Mouse (Mus musculus) activated CD4-positive, CD25-positive, alpha-beta regulatory T cell, adult 4 months (primary cell): ENCODE results near the gene Polr2a. TPM values are rescaled to one million over a fixed set of nuclear protein-coding genes. Genes with fewer than 3 reads are reported as not detected.
"Not testable (repeated sequence)": the region's sequence is repeated elsewhere in the genome, so short reads cannot be mapped to it uniquely, and the experiment has no call there.

Experiments used
- ATAC-seq: one replicate; pipeline ENCODE4 v1.8.0; 2017
- polyA plus RNA-seq, 2 experiments: library from polyadenylated mRNA; unstranded; fragments of 100-300 nt; shearing (Covaris generic); gene quantifications; one replicate each; pipeline ENCODE4 v1.2.1; 2017

The Polr2a gene
- polyA plus RNA-seq, 2 experiments from 2014 or later = 24.0 to 28.8 TPM

DNA sequence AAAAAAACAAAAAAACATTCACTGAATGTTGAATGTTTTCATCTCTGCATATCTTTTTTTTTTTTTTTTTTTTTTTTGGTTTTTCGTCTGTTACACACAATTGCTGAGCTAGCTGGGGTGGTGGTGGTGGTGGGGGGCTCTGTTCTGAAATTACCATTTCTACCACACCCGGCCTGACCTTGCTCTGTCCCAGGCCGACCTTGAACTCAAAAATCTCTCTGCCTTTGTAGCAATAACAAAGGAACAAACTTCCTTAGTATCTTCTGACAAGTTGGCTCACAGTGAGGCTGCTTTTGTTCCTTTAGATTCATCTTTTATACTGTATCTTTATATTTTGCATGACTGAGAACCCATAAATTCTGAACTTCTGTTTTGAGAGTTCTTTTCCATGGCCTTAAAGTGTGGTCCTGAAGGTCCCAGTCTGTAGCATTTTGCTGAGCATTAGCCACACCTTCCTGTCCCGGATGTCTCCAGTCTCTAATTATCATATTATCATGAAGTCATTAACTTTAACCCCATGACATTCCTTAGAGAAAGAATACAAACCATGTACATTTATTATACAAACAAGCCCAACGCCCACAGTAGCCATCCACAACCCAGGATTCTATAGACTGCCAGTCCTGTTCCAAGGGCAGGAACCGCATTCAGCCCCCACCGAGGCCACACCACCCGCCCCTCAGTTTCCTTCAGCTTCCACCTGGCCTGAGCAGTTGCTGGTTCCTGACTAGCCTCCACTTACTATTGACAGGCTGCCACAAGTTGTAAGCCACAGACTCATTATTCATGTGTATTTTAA lies 54.4 kb downstream of the Polr2a start:
- ATAC-seq = no peak

DNA sequence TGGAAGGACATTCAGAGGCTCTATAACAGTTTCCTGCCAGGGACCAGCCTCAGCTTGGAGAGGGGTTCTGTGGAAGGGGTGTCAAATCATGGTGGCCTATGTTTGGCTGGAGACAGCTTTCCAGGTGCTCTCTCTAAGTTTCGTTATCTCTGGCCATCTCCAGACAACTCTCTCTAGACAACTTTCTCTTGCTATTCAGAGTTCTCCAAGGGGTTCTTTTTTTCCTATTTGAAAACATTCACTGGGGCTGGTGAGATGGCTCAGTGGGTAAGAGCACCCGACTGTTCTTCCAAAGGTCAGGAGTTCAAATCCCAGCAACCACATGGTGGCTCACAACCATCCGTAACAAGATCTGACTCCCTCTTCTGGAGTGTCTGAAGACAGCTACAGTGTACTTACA lies 55.1 kb downstream of the Polr2a start:
- not testable (repeated sequence) for ATAC-seq

DNA sequence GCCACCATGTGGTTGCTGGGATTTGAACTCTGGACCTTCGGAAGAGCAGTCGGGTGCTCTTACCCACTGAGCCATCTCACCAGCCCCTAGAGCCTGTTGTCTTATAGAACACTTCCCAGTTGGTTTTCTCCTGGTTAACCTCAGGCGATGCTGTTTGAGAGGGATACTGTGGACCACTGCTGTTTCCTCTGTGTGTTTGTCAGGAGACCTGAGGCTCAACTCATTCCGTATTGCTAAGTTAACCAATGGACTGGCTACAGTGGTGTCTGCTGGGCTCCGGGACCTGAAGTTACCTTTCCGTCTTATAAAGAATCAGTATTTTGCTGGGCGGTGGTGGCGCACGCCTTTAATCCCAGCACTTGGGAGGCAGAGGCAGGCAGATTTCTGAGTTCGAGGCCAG lies 55.6 kb downstream of the Polr2a start:
- not testable (repeated sequence) for ATAC-seq

DNA sequence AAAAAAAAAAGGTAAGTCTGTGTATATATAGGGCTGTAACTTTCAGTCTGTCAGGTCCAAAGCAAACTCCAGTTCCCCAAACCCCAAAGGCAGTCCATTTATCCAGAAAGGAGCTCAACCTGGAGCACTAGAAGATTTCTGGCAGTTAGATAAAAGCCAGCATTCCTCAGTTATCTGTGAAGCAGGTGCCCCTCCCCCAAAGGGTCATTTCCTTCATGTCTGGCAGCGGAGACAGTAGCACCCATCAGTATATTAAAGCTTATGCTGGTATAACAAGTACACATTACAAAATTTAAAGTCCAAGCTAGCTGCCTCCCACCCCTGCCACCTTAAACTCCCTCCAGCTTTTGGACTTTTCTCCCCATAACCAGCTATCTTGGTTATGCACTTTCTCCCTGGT lies 58.8 kb downstream of the Polr2a start:
- ATAC-seq = no peak

DNA sequence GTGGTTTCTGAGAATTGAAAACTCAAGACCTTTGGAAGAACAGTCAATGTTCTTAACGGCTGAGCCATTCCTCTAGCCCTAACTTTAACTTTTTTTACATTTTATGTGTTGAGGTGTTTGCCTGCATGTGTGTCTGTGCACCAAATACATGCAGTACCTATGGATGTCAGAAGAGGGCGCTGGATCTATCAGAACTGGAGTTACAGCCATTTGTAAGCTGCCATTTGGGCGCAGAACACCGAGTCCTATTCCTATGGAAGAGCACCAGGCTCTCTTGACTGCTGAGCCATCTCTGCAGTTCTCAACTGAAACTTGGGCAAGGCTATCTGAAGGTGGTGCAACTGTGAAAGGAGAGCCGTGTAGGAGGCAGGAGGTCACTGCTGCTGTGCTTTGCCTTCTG lies 59.9 kb downstream of the Polr2a start:
- no peak for ATAC-seq

DNA sequence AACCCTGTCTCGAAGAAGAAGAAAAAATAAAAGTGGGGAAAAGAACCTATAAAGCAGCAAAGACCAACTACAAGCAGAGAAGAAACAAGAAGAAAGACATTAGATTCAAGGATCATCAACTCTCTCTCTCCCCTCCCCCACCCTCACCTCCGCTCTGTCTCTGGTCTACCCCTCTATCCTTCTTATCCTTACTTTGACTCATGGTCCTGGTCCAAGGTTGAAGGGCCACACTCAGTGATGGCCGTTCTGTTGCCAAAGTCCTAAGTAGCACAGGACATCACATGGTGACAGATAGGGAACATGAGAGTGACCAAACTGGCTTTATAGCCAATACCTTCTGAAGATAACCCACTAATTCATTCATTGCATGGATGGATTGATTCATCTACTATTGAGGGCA lies 61.0 kb downstream of the Polr2a start:
- no peak for ATAC-seq

DNA sequence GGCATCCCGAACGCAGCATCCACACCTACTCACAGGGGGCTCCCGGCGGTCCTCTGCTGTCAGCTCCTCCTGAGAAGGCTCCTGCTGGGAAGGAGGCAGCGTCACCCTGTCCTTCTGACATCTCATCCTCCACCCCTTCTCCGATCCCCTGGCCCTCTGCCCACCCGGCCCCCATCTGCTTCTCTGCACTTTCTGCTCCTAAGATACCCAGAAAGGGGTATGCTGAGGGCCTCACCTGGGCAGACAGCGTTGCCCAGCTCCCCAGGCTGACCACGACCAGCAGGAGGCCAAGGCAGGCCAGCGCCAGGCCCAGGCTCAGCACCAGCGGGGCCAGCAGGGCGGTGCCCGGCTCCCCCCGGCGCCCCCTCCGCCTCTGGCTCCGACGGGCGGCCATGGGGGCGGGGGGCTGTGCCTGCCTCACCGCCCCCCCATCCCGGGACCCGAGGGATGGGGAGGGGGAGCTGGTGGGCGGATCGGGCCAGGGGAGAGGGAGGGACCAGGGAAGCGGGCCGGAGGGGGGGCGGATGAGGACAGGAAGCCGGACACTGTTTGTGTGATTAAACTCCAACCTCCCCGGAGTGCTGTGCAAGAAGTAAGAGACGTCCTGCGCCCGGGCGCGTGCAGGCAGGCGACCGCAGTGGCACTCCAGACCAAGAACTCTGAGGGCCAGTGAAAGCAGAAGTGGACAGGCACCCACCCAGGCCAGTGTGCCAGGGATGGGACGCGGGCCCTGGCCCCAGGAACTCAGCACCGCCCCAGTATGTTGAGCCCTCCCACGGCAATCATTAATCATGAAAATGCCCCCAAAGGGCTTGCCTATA lies 62.9 kb downstream of the Polr2a start, which contains the start of the genes Tnfsf12 and Tnfsfm13:
Gene Tnfsf12, minus strand, starts transcription at position 489 of the 821 bp plus-strand sequence.
Gene Tnfsfm13, minus strand, starts transcription at position 738 of the 821 bp plus-strand sequence.
- ATAC-seq = no peak

DNA sequence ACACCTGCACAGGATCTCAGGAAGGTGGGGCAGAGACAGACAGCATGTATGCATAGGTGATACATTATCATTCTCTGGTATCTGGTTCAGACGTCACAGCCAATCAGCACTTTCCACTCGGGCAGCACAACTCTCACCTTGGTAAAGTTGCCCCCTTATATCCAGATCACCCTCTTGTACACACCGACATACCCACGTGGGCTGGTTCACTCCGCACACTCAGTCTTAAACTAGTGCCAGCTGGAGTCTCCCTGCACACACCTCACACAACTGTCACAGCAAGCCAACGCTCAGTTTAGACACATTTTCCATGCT lies 63.4 kb downstream of the Polr2a start:
- no peak for ATAC-seq

DNA sequence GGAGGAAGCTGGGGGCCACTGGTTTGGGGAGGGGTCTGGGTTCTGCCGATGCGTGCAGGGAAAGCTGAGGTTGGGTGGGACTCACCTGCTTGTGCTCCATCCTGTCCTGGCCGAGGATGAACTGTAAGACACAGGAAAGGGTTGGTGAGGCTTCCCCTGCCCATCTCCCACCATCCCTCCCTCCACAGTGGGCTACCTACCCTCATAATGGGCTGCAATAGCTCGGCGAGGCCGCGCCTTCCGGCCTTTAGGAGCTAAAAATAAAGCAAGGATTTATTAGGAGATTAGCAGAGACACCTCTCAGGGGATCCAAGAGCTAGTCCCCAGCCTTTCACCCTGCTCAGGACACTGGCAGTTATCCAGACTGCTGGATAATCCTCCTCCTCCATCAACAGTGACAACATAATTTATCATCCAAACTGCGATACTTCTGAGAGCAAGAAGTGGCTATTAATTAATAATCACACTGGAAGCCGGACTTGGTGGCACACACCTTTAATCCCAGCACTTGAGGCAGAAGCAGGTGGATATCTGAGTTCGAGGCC lies 64.9 kb downstream of the Polr2a start:
- no peak for ATAC-seq

DNA sequence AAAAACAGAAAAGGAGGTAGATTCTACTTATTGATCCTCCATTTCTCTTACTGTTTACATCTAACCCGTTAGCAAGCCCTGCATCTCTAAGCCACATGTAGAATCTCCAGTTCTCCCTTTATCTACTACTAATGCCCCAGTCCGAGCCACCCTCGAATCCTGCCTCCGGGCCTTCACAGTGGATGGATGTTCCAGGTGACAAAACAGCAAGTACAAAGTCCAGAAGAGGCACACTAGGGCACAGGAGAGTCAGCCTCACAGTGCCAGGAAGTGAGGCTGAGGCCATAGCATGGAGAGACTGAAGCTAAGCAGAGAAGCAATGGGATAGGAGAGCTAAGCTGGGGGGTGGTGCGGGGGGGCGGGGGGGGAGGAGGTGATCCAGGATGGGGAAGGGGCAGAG lies 65.6 kb downstream of the Polr2a start:
- no peak for ATAC-seq

DNA sequence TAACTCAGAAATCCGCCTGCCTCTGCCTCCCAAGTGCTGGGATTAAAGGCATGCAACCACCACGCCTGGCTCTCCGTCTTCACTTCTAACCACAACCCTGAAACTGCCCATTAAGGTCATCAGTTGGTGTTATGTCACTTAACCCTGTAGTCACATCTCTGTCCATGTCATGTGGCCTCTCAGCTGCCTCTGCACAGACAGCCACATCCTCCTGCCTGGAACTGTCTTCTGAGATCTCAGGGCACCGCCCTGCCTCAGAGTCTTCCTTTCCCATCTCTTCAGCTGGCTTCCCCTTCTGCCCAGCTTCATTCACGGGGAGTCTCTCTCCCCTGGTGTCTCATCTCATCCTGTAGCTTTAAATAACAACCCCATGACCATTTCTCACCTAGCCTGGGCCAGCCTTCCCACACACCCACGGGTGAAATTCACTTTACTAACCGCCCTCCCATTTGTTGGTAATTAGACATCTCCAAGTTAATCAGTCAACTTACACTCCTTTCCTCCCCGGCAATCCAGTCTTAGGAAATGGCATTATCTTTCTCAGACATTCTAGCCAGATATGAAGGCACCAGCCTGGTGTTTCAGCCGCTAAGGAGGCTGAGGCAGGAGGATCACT lies 66.1 kb downstream of the Polr2a start:
- ATAC-seq = no peak

DNA sequence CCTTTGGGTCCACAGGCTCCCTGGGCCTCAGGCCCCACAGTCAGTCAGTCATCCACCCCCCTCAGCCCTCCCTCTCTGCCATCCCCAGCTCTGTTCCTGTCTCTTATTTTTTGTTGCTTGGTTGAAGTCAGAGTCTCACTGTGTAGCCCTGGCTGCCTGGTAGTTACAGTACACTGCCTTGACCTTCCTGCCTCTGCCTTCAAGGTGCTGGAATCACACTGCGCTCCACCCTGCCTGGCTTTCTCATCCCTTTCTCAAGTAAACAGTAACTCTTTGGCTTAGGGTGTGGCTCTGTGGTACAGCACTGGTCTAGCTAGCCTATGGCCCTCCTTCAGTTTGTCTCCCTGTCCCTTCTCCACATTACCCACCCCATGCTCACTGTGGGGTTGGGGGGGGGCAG lies 68.5 kb downstream of the Polr2a start:
- ATAC-seq = no peak

DNA sequence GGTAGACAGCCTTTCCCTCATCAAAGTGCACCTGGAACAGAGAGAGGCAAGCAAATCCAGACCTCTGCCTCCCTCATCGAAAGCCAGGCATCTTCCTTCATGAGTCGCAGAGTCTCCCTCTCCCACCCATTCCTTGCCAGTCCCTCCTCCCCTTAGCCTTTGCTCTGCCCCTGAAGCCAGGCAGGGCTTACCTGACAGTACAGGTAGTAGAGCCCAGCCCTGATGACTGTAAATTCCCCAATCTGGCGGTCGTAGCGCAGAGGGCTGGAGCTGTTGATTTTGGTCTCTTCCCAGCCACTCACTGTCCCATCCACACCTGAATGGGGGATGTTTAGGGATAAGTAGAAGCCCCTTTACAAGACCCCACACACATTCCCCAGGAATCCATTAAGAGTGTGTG lies 71.4 kb downstream of the Polr2a start:
- no peak for ATAC-seq

DNA sequence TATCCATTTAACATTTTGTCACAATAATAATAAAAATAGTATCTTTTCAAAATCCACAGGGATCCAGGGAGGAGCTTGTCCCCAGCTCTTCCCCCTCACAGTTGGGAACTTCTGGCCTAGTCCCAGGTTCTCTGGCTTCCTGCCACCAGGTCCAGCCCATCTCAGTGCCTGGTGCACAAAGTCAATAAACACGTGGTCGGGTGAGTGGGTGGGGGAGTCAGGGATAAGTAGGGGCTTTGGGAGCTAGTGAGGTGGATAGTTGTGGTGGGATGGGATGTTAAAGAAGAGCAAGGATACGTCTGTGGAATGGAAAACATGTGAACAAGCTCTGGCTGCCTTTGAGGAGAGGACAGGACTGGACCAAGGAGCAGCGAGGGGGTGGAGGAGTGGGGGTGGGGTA lies 72.1 kb downstream of the Polr2a start:
- no peak for ATAC-seq

DNA sequence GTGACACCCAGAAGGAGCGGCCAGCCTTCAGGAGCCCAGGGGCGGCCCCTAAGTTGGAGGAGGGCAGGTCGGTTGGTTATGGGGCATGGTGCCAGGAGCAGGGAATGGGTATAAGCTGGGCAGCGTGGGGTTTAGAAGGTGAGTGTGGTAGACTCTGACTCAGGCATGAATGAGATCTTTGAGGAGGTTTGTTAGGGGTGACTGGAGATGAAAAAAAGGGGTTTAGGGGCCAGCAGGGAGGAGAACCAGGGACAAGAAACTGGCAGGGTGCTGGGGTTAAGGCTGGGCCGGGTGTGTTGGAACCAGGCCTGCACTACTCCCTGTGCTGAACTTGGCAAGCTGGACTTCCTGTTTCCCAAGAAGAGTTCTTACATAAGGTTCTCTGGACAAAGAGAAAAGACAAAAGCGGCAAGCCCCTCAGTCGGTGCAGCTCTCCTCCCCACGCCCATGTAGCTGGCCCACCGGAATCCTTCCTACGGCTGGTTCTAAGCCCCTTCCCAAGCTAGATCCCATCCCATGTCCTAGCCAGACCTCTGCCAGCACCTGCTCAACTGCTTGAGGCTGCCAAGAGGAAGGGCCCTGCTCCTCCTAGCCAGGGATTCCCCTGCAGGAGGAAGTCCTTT lies 72.8 kb downstream of the Polr2a start, which contains the start of gene Tnfsf13:
Gene Tnfsf13, minus strand, starts transcription at position 259 of the 623 bp plus-strand sequence.
- no peak for ATAC-seq

DNA sequence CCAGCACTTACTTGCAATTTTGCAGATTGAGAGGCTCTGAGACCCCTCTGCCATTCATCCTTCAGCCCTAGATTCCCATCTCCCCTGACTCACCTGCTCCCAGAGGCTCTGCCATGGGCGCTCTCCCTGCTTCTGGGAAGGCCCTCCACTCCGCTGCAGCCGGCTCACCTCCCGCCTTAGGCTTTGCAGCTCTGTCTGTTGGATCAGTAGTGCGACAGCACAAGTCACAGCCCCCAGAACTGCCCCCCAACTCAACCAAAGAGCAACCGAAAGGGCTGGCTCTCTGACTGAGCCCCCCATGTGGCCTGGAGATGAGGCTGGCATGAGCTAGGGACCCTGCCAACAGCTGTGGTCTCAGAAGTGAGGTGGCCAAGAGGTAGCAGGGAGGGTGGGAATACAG lies 73.5 kb downstream of the Polr2a start:
- no peak for ATAC-seq

DNA sequence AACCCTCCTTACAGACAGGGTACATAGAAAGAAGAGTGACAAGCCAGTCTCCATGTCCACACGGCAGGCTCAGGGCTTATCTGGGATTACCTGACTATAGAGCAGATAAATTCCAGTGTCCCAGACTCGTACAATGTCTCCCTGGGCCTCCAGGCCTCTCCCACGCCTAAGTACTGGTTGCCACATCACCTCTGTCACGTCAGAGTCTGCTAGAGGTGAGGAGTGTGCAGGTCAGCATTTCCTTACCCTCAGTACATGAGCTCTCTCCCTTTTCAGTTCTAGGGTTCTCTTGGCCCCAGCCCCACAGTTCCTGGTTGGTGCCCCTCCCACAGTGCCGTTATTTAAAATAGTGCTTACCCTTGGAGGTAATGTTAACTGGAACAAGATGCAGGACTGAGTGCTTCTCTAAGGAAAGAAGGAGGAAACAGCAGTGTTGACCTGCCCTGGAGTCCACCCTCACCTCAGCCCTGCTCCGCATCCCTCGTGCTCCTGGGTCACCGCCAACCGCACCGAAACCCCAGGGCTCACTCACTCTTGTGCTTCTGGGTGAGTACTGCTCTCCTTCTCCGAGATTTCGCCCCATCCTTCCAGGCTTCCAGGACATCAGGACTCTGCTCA lies 74.2 kb downstream of the Polr2a start:
- ATAC-seq = no peak

Other genes starting within 250 kb of the Polr2a start
- gene Dnah2, start 209.5 kb downstream of the Polr2a start, polyA plus RNA-seq = under 1 TPM in 1 of 2 experiments, not detected in 1; 0.19 TPM
- gene Efnb3, start 198.4 kb downstream of the Polr2a start, polyA plus RNA-seq = under 1 TPM in 1 of 2 experiments, not detected in 1; 0.17 TPM
- 10 to 100 TPM; 25.6 to 27.6 TPM for gene Wrap53, start 178.4 kb downstream of the Polr2a start, polyA plus RNA-seq
- gene Trp53, start 178.3 kb downstream of the Polr2a start, polyA plus RNA-seq = 100 to 1,000 TPM; 231 to 302 TPM
- under 1 TPM in 1 of 2 experiments, not detected in 1; 0.46 TPM for gene Atp1b2, start 152.7 kb downstream of the Polr2a start, polyA plus RNA-seq
- not detected for gene Shbg, start 140.7 kb downstream of the Polr2a start, polyA plus RNA-seq
- not detected for gene Sat2, start 136.6 kb downstream of the Polr2a start, polyA plus RNA-seq
- gene Fxr2, start 125.6 kb downstream of the Polr2a start, polyA plus RNA-seq = 1 to 10 TPM; 6.5 to 7.1 TPM
- not detected for gene Sox15, start 103.3 kb downstream of the Polr2a start, polyA plus RNA-seq
- 10 to 100 TPM; 41.3 to 59.7 TPM for gene Mpdu1, start 96.0 kb downstream of the Polr2a start, polyA plus RNA-seq
- gene Cd68, start 92.5 kb downstream of the Polr2a start, polyA plus RNA-seq = 1 to 10 TPM; 3.3 to 5.3 TPM
- gene Eif4a1, start 86.2 kb downstream of the Polr2a start, polyA plus RNA-seq = 100 to 1,000 TPM; 202 to 297 TPM
- gene Senp3, start 76.6 kb downstream of the Polr2a start, polyA plus RNA-seq = 10 to 100 TPM; 32.7 to 33.0 TPM
- not detected for gene Tnfsf13, start 72.9 kb downstream of the Polr2a start, polyA plus RNA-seq
- not detected for gene Tnfsf12, start 62.8 kb downstream of the Polr2a start, polyA plus RNA-seq
- gene Tnfsfm13, start 62.5 kb downstream of the Polr2a start, polyA plus RNA-seq = not detected
- not detected for gene Slc35g3, start 3.3 kb upstream of the Polr2a start, polyA plus RNA-seq
- gene Zbtb4, start 7.3 kb upstream of the Polr2a start, polyA plus RNA-seq = 1 to 10 TPM; 7.8 to 8.1 TPM
- gene Chrnb1, start 37.3 kb upstream of the Polr2a start, polyA plus RNA-seq = 1 to 10 TPM in 1 of 2 experiments, under 1 TPM in 1; 0.66 to 4.1 TPM
- not detected for gene Fgf11, start 43.2 kb upstream of the Polr2a start, polyA plus RNA-seq
- not detected for gene Tmem102, start 47.0 kb upstream of the Polr2a start, polyA plus RNA-seq
- gene Gm39566, start 56.7 kb upstream of the Polr2a start, polyA plus RNA-seq = under 1 TPM in 1 of 2 experiments, not detected in 1; 0.08 TPM
- gene Spem2, start 59.8 kb upstream of the Polr2a start, polyA plus RNA-seq = not detected
- not detected for gene Spem1, start 63.5 kb upstream of the Polr2a start, polyA plus RNA-seq
- under 1 TPM; 0.59 to 0.66 TPM for gene Nlgn2, start 79.1 kb upstream of the Polr2a start, polyA plus RNA-seq
- 100 to 1,000 TPM; 127 to 138 TPM for gene Tmem256, start 79.9 kb upstream of the Polr2a start, polyA plus RNA-seq
- 10 to 100 TPM; 15.4 to 17.5 TPM for gene Plscr3, start 87.7 kb upstream of the Polr2a start, polyA plus RNA-seq
- not detected for gene Tnk1, start 100.1 kb upstream of the Polr2a start, polyA plus RNA-seq
- not detected for gene Tmem95, start 119.4 kb upstream of the Polr2a start, polyA plus RNA-seq
- gene Kctd11, start 122.8 kb upstream of the Polr2a start, polyA plus RNA-seq = under 1 TPM in 1 of 2 experiments, not detected in 1; 0.56 TPM
- 100 to 1,000 TPM; 213 to 273 TPM for gene Acap1, start 136.9 kb upstream of the Polr2a start, polyA plus RNA-seq
- gene 2810408A11Rik, start 142.3 kb upstream of the Polr2a start, polyA plus RNA-seq = 1 to 10 TPM; 1.1 to 1.2 TPM
- gene Neurl4, start 142.4 kb upstream of the Polr2a start, polyA plus RNA-seq = 1 to 10 TPM; 7.9 to 8.0 TPM
- gene Gps2, start 155.3 kb upstream of the Polr2a start, polyA plus RNA-seq = 100 to 1,000 TPM in 1 of 2 experiments, 10 to 100 TPM in 1; 90.7 to 106 TPM
- 1,000 to 10,000 TPM; 1,092 to 1,351 TPM for gene Eif5a, start 163.3 kb upstream of the Polr2a start, polyA plus RNA-seq
- gene Ybx2, start 177.2 kb upstream of the Polr2a start, polyA plus RNA-seq = not detected
- not detected for gene Slc2a4, start 189.6 kb upstream of the Polr2a start, polyA plus RNA-seq
- not detected for gene Cldn7, start 206.1 kb upstream of the Polr2a start, polyA plus RNA-seq
- 10 to 100 TPM; 21.4 to 24.8 TPM for gene Ctdnep1, start 222.5 kb upstream of the Polr2a start, polyA plus RNA-seq
- gene Elp5, start 223.9 kb upstream of the Polr2a start, polyA plus RNA-seq = 10 to 100 TPM; 62.1 to 69.7 TPM
- 100 to 1,000 TPM; 343 to 373 TPM for gene Gabarap, start 232.5 kb upstream of the Polr2a start, polyA plus RNA-seq
- 10 to 100 TPM; 32.1 to 44.9 TPM for gene Phf23, start 237.1 kb upstream of the Polr2a start, polyA plus RNA-seq
- gene Dvl2, start 242.0 kb upstream of the Polr2a start, polyA plus RNA-seq = 1 to 10 TPM; 2.7 to 3.9 TPM